Mouse (Mus musculus) heart, embryonic 11.5 days (tissue): Measurements from ENCODE around the gene Tmem72. TPM values are rescaled to one million over a fixed set of nuclear protein-coding genes. Genes with fewer than 3 reads are reported as not detected.

Experiments used
- ATAC-seq: fragments of 200-750 bp; cut with Nextera tagmentation; replicated peaks from 2 replicates; pipeline ENCODE4 v1.8.0; 2017; ENCODE audit warnings: moderate library complexity; ENCODE audit not compliant: insufficient number of reproducible peaks, low FRiP score, low TSS enrichment
- H3K27ac ChIP-seq: fragments of 300-500 bp; sonication (generic); 2 replicates; pipeline ENCODE4 v1.5.1; 2014; ENCODE audit warnings: mild to moderate bottlenecking, low read depth, low read length
- H3K27me3 ChIP-seq: fragments of 300-500 bp; sonication (generic); 2 replicates; pipeline ENCODE4 v1.6.1; 2014; ENCODE audit warnings: mild to moderate bottlenecking, low read length, mixed read lengths; ENCODE audit not compliant: control insufficient read depth, insufficient read depth
- H3K36me3 ChIP-seq: fragments of 300-500 bp; sonication (generic); 2 replicates; pipeline ENCODE4 v1.6.1; 2014; ENCODE audit warnings: mild to moderate bottlenecking, low read length, moderate library complexity, mixed read lengths; ENCODE audit not compliant: control insufficient read depth, insufficient read depth
- H3K4me1 ChIP-seq: fragments of 300-500 bp; sonication (generic); 2 replicates; pipeline ENCODE4 v1.6.1; 2014; ENCODE audit warnings: low read length; ENCODE audit not compliant: control insufficient read depth, insufficient read depth
- H3K4me2 ChIP-seq: fragments of 300-500 bp; sonication (generic); 2 replicates; pipeline ENCODE4 v1.6.1; 2014; ENCODE audit warnings: mild to moderate bottlenecking, moderate library complexity
- H3K4me3 ChIP-seq: fragments of 300-500 bp; sonication (generic); 2 replicates; pipeline ENCODE4 v1.5.1; 2014; ENCODE audit warnings: low read depth, low read length
- H3K9ac ChIP-seq: fragments of 300-500 bp; sonication (generic); 2 replicates; pipeline ENCODE4 v1.6.1; 2014; ENCODE audit warnings: mild to moderate bottlenecking, low read depth, low read length, moderate library complexity
- H3K9me3 ChIP-seq: fragments of 300-500 bp; sonication (generic); replicated peaks from 2 replicates; pipeline ENCODE4 v1.6.1; 2016; ENCODE audit warnings: low read length; ENCODE audit not compliant: control insufficient read depth
- WGBS: fragments of 180-500 bp; shearing (Covaris S2); extraction: QIAGEN DNeasy Blood & Tissue Kit; methylation state at CpG from one replicate; pipeline ENCODE4 v1.1.7; 2014; ENCODE audit not compliant: insufficient replicate concordance; 5-methylcytosine and 5-hydroxymethylcytosine counted together
- polyA plus RNA-seq: library from polyadenylated mRNA; unstranded; fragments of >200 nt; fragmentation: Nextera tagmentation; extraction: Ambion mirVana; gene quantifications from 2 replicates; pipeline ENCODE4 v1.2.1, GENCODE M21; 2014

Tmem72 gene
- polyA plus RNA-seq, 1 experiment from 2014 or later, result 0.06 TPM

DNA sequence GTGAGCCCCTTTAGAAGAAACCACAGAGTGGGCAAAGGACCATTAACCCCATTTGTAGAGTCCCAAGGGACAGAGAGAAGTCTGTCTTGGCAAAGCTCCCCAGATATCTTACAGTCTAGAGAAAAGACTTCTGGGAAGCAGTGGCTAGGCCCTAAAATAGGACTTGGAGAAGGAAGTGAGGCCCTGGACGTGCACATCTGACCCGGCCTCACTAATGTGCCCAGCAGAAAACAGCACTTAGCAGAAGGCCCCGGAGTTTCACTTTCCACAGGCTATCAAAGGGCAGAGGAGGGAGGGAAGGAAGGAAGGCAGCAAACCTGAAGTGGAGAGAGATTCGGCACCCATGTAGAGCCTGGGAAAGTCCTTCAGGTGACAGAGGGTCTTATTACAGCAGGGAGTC, 2.2 kb upstream of the Tmem72 start:
- no peaks in the 10 kb centered on the region for H3K27me3 ChIP-seq
- H3K4me3 ChIP-seq, result no peak overlapping the region
- peaks cover 4% of the 10 kb centered on the region; the same call in 1 of the 2 replicates for H3K4me1 ChIP-seq
- no peaks in the 10 kb centered on the region for H3K9me3 ChIP-seq
- H3K36me3 ChIP-seq, result no peaks in the 10 kb centered on the region
- no peak overlapping the region for H3K9ac ChIP-seq
- no peak overlapping the region for H3K27ac ChIP-seq
- WGBS, result 53% methylated on average over 4 of the region's 4 CpGs
- no peak overlapping the region for H3K4me2 ChIP-seq
- ATAC-seq, result no peak

DNA sequence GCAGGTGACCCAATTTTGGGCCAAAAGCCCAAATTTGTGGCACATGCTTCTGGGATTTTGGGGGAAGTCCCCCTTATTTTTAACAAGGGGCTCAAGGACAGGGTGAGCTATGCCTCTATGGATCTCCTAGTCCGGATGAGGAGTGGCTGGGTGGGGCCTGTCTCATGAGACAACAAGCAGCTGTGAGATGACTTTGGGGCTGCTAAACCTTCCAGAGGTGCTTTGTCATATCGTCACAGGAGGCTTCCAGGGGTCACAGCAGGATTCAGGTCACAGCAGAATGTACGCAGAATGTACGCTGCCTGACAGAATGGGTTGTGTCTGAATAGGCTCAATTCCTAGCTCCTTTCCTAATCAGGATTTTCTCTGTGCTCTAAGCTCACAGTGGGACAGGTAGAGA, 1.6 kb upstream of the Tmem72 start:
- H3K4me3 ChIP-seq, result no peak overlapping the region

DNA sequence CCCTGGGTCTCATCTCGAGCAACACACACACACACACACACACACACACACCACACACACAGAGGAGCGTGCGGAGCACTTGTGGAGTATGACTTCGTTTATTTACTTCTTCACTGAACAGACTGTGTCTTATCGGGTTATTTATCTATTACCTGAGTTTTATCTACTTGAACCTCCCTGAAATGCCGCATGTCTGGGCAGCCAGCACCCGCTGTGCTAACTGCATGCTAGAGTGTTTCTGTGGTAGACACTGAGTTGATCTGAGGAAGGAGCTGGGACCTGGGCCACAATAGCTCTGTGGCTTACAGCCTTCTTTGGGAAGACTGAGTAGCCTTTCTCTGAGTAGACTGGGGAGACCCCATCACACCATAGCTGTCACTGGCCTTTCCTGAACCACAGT, 1.1 kb upstream of the Tmem72 start:
- H3K9ac ChIP-seq, result no peak overlapping the region
- 74% methylated on average over 7 of the region's 7 CpGs for WGBS
- no peak overlapping the region for H3K4me2 ChIP-seq
- peaks cover 4% of the 10 kb centered on the region; the same call in 1 of the 2 replicates for H3K4me1 ChIP-seq
- H3K27me3 ChIP-seq, result no peaks in the 10 kb centered on the region
- no peak overlapping the region for H3K27ac ChIP-seq
- no peaks in the 10 kb centered on the region for H3K36me3 ChIP-seq
- ATAC-seq, result no peak
- no peaks in the 10 kb centered on the region for H3K9me3 ChIP-seq
- H3K4me3 ChIP-seq, result no peak overlapping the region

More for the DNA sequence above, 1.6 kb upstream of the Tmem72 start:
- Histone ChIP-seq H3K9ac (no peak overlapping the region), H3K36me3 (no peaks in the 10 kb centered on the region), H3K9me3 (no peaks in the 10 kb centered on the region), H3K4me1 (peaks cover 4% of the 10 kb centered on the region; the same call in 1 of the 2 replicates), H3K27ac (no peak overlapping the region), H3K4me2 (no peak overlapping the region), H3K27me3 (no peaks in the 10 kb centered on the region)
- WGBS, result 72% methylated on average over 4 of the region's 4 CpGs
- ATAC-seq, result no peak

DNA sequence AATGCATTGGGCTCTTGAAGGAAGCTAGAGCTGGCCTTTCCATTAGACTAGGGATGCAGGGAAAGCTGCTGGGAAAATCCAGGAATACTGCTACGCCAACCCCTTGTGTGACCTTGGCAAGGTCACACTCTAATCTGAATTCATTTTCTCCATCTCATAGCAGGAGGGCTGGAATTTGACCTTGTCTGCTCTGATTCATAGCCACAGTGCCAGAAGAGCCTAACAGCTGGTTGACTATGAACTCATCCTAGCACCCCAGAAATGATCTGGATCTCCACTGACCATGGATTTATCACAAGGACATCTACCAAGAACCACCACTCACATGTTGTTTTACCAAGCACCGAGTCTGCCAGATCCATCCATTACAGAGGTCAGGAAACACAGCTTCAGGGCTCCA, 1.5 kb downstream of the Tmem72 start:
- ATAC-seq, result no peak
- no peaks in the 10 kb centered on the region for H3K27me3 ChIP-seq
- H3K27ac ChIP-seq, result no peak overlapping the region
- H3K36me3 ChIP-seq, result no peaks in the 10 kb centered on the region
- no peaks in the 10 kb centered on the region for H3K9me3 ChIP-seq
- no peak overlapping the region for H3K9ac ChIP-seq
- H3K4me3 ChIP-seq, result no peak overlapping the region
- H3K4me2 ChIP-seq, result no peak overlapping the region
- WGBS, result 59% methylated on average over 2 of the region's 2 CpGs
- H3K4me1 ChIP-seq, result peaks cover 4% of the 10 kb centered on the region; the same call in 1 of the 2 replicates

DNA sequence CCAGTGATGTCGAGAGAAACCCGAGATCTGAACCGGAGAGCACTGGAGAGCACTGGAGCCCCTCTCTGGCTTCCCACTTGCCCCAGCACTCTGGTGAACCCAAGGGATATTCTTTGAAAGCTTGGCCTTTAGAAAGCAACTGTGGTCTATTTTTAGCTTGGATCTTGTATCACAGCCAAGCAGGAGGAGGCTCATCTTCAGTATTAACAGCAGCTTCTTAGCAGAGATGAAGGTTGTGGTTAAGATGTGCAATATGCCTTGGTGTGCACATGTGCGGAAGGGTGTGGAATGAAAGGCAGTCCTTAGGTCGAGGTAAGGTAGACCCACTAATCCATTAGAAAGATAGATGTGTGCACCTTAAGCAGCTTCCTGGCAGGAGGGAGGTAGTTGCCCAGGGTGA, 2.1 kb downstream of the Tmem72 start:
- no peak overlapping the region for H3K9ac ChIP-seq
- no peaks in the 10 kb centered on the region for H3K27me3 ChIP-seq
- no peaks in the 10 kb centered on the region for H3K36me3 ChIP-seq
- peaks cover 4% of the 10 kb centered on the region; the same call in 1 of the 2 replicates for H3K4me1 ChIP-seq
- 76% methylated on average over 5 of the region's 5 CpGs for WGBS
- H3K9me3 ChIP-seq, result no peaks in the 10 kb centered on the region
- H3K4me3 ChIP-seq, result no peak overlapping the region
- no peak overlapping the region for H3K4me2 ChIP-seq
- H3K27ac ChIP-seq, result no peak overlapping the region
- no peak for ATAC-seq

DNA sequence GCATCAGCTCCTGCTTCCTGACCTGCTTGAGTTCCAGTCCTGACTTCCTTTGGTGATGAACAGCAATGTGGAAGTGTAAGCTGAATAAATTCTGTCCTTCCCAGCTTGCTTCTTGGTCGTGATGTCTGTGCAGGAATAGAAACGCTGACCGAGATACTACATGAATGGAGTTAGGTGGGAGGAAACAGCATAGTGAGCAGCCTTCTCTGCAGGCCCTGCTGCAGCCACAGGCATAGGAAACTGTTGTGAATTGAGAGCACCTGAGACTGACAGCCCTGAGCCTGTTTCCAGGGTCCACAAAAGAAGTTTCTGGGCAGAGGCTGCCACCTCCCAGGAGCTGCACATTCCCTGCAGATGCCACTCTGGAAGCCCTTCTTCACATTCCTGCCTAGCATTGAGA, 2.7 kb downstream of the Tmem72 start:
- no peak overlapping the region for H3K27ac ChIP-seq
- no peak overlapping the region for H3K4me2 ChIP-seq
- H3K27me3 ChIP-seq, result no peaks in the 10 kb centered on the region
- H3K9ac ChIP-seq, result no peak overlapping the region
- WGBS, result 75% methylated on average over 3 of the region's 3 CpGs
- peaks cover 4% of the 10 kb centered on the region; the same call in 1 of the 2 replicates for H3K4me1 ChIP-seq
- no peaks in the 10 kb centered on the region for H3K36me3 ChIP-seq
- no peaks in the 10 kb centered on the region for H3K9me3 ChIP-seq
- no peak overlapping the region for H3K4me3 ChIP-seq
- no peak for ATAC-seq

DNA sequence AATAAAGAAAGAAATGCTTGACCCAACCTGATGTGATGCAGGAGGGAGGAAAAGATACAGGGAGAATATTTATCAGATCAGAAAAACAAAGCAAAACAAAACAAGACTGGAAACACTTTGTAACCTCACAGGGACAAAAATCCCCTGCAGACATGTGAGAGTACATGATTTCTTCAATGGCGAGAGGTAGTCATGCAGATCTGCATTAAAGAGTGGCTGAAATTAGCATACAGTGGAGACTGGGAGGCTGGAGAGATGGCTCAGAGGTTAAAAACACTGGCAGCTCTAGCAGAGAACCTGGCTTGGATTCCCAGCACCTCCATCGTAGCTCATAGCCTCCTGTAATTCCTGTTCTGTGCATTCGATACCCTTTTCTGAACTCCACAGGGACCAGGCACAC, 4.2 kb downstream of the Tmem72 start:
- Histone ChIP-seq H3K9ac (no peak overlapping the region), H3K9me3 (no peaks in the 10 kb centered on the region), H3K4me3 (no peak overlapping the region), H3K27ac (no peak overlapping the region), H3K4me2 (no peak overlapping the region), H3K27me3 (no peaks in the 10 kb centered on the region), H3K4me1 (peaks cover 4% of the 10 kb centered on the region; the same call in 1 of the 2 replicates), H3K36me3 (no peaks in the 10 kb centered on the region)
- 82% methylated on average over 3 of the region's 3 CpGs for WGBS
- ATAC-seq, result no peak

DNA sequence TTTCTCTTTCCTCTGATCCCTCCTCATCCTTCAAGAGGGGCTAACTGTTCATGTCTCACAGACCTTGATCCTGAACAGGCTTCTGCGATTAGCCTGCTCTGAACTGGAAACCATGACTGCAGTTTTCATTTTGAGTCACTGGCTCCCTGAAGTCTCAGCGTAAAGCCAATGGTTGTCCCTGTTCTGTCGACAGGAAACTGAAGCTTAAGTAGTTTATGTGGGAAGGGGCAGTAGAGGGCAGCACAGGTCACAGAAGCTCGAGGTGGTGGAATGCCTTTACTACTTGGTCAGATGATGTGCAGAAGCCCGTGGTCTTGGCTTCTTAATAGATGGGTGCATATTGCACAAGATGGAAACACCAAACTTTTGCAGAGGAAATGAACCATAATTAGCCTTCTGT, 4.7 kb downstream of the Tmem72 start:
- Histone ChIP-seq H3K4me2 (no peak overlapping the region), H3K27ac (no peak overlapping the region), H3K27me3 (no peaks in the 10 kb centered on the region), H3K4me1 (peaks cover 4% of the 10 kb centered on the region; the same call in 1 of the 2 replicates), H3K9ac (no peak overlapping the region), H3K4me3 (no peak overlapping the region), H3K36me3 (no peaks in the 10 kb centered on the region), H3K9me3 (no peaks in the 10 kb centered on the region)
- no peak for ATAC-seq
- WGBS, result 17% methylated on average over 5 of the region's 5 CpGs

DNA sequence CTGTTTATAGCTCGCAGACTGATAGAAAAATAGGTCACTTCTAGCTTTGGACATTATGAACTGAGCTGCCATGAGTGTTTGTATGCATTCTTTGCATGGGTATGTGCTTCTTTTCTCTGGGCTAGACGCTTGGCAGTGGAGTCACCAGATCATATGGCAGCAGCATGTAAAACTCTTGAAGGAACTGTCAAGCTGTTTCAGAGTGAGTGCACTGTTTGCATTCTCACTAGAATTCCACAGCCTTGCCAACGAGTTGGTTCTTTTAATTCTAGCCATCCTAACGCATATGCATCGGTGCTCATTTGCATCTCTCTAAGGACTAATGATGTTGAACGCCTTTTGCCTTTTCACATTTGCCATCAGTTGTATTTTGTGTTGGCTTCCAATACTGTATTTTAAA, 12.4 kb downstream of the Tmem72 start:
- H3K27ac ChIP-seq, result no peak overlapping the region
- no peaks in the 10 kb centered on the region for H3K4me1 ChIP-seq
- H3K4me3 ChIP-seq, result no peak overlapping the region
- no peaks in the 10 kb centered on the region for H3K36me3 ChIP-seq
- WGBS, result 79% methylated on average over 6 of the region's 6 CpGs
- no peak for ATAC-seq
- no peaks in the 10 kb centered on the region for H3K27me3 ChIP-seq
- no peak overlapping the region for H3K9ac ChIP-seq
- H3K9me3 ChIP-seq, result no peaks in the 10 kb centered on the region
- H3K4me2 ChIP-seq, result no peak overlapping the region
